Mouse (Mus musculus) liver, postnatal 0 days (tissue): ENCODE measurements around the gene Rln3. TPM values are rescaled to one million over a fixed set of nuclear protein-coding genes. Genes with fewer than 3 reads are reported as not detected.

ENCODE experiments used
- ATAC-seq: fragments of 200-750 bp; cut with Nextera tagmentation; 2 replicates; pipeline ENCODE4 v1.8.0; 2017; ENCODE audit warnings: mild to moderate bottlenecking, moderate library complexity
- DNase-seq: peaks from one replicate; pipeline ENCODE4 v3.0.0-alpha.2; 2016
- H3K27ac ChIP-seq: fragments of 300-500 bp; sonication (generic); 2 replicates; pipeline ENCODE4 v1.5.1; 2014; ENCODE audit warnings: antibody characterized with exemption, moderate library complexity, mild to moderate bottlenecking, low read depth
- H3K27me3 ChIP-seq: fragments of 300-500 bp; sonication (generic); 2 replicates; pipeline ENCODE4 v1.6.1; 2014; ENCODE audit warnings: low read length, control low read depth, mixed read lengths; ENCODE audit not compliant: insufficient read depth
- H3K36me3 ChIP-seq: fragments of 300-500 bp; sonication (generic); replicated peaks from 2 replicates; pipeline ENCODE4 v1.6.1; 2014; ENCODE audit warnings: mild to moderate bottlenecking, control low read depth, low read length, moderate library complexity, mixed read lengths; ENCODE audit not compliant: insufficient read depth
- H3K4me1 ChIP-seq: fragments of 300-500 bp; sonication (generic); 2 replicates; pipeline ENCODE4 v1.6.1; 2014; ENCODE audit warnings: antibody characterized with exemption, mild to moderate bottlenecking, control low read depth; ENCODE audit not compliant: insufficient read depth
- H3K4me2 ChIP-seq: fragments of 300-500 bp; sonication (generic); 2 replicates; pipeline ENCODE4 v1.6.1; 2014; ENCODE audit warnings: low read depth, mild to moderate bottlenecking, low read length, moderate library complexity, mixed read lengths
- H3K4me3 ChIP-seq: fragments of 300-500 bp; sonication (generic); 2 replicates; pipeline ENCODE4 v1.5.1; 2014; ENCODE audit warnings: low read depth, low read length
- H3K9ac ChIP-seq: fragments of 300-500 bp; sonication (generic); replicated peaks from 2 replicates; pipeline ENCODE4 v1.6.1; 2014; ENCODE audit warnings: mild to moderate bottlenecking, moderate library complexity
- H3K9me3 ChIP-seq: fragments of 300-500 bp; sonication (generic); 2 replicates; pipeline ENCODE4 v1.6.1; 2016; ENCODE audit warnings: mild to moderate bottlenecking, control low read depth, low read length, mixed read lengths
- CTCF ChIP-seq: sonication (generic); IDR thresholded peaks from 2 replicates; pipeline ENCODE4 v1.5.1; 2016; ENCODE audit warnings: antibody characterized with exemption, low read depth
- EP300 ChIP-seq: IDR thresholded peaks from 2 replicates; pipeline ENCODE4 v1.6.1; 2016; ENCODE audit warnings: antibody characterized with exemption, low read depth, mild to moderate bottlenecking
- WGBS: fragments of 180-500 bp; shearing (Covaris S2); extraction: QIAGEN DNeasy Blood & Tissue Kit; methylation state at CpG from one replicate; pipeline ENCODE4 v1.1.7; 2014; ENCODE audit not compliant: insufficient replicate concordance; 5-methylcytosine and 5-hydroxymethylcytosine counted together
- polyA plus RNA-seq: library from polyadenylated mRNA; unstranded; fragments of >200 nt; fragmentation: Nextera tagmentation; extraction: Ambion mirVana; gene quantifications from 2 replicates; pipeline ENCODE4 v1.2.1, GENCODE M21; 2015

The Rln3 gene
- polyA plus RNA-seq, 1 experiment from 2014 or later, result not detected

GRCm38 (mm10) chr8:84063861-84064610 is 19.2 kb upstream of the Rln3 start:
- WGBS, result 31% methylated on average over 8 of the region's 8 CpGs
- no peak for ATAC-seq

DNA sequence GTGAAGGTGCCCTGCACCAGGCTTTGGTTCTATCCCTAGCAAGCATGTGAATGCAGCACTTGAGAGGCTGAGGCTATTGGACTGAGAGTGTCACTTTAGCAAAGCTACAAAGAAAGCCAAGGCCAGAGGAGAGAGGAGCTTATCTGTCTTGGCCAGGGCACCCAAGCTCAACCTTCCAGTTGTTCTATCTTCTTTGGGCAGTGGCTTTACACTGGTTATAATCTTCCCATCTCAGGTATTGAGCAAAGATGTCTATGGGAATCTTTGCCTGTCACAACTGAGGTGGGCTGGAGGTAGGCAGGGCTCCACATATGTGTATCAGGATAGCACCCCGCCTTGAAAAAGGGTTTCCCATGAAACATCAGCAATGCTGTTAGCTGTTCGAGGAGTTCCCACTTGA is 15.4 kb upstream of the Rln3 start:
- WGBS, result 60% methylated on average over 2 of the region's 2 CpGs
- no peak for DNase-seq
- Histone ChIP-seq H3K9me3 (no peaks in the 10 kb centered on the region), H3K4me2 (no peak overlapping the region), H3K4me1 (peaks cover 8% of the 10 kb centered on the region; the same call in 1 of the 2 replicates), H3K4me3 (no peak overlapping the region), H3K27ac (no peak overlapping the region), H3K9ac (no peak overlapping the region), H3K27me3 (no peaks in the 10 kb centered on the region), H3K36me3 (no peaks in the 10 kb centered on the region)
- TF ChIP-seq EP300, result peak; percentile 68
- no peak for TF ChIP-seq CTCF
- peak; percentile 50 for ATAC-seq

More at GRCm38 (mm10) chr8:84063861-84064610, 19.2 kb upstream of the Rln3 start:
- DNase-seq, result peak; percentile 41
- Histone ChIP-seq H3K27me3 (no peaks in the 10 kb centered on the region), H3K9ac (no peak overlapping the region), H3K4me1 (peaks cover 23% of the 10 kb centered on the region), H3K4me3 (no peak overlapping the region), H3K9me3 (no peaks in the 10 kb centered on the region), H3K36me3 (no peaks in the 10 kb centered on the region), H3K27ac (peak overlapping the region; percentile 65; the same call in 1 of the 2 replicates), H3K4me2 (no peak overlapping the region)
- TF ChIP-seq EP300, result no peak
- no peak for TF ChIP-seq CTCF

GRCm38 (mm10) chr8:84059226-84059625 is 14.4 kb upstream of the Rln3 start:
- WGBS, result 77% methylated on average over 2 of the region's 2 CpGs
- Histone ChIP-seq H3K4me2 (no peak overlapping the region), H3K27ac (no peak overlapping the region), H3K4me1 (peaks cover 7% of the 10 kb centered on the region; the same call in 1 of the 2 replicates), H3K9me3 (no peaks in the 10 kb centered on the region), H3K4me3 (no peak overlapping the region), H3K27me3 (no peaks in the 10 kb centered on the region), H3K9ac (no peak overlapping the region), H3K36me3 (no peaks in the 10 kb centered on the region)
- TF ChIP-seq EP300 (no peak), CTCF (peak; percentile 31; the same call in 1 of the 2 replicates)
- no peak for DNase-seq
- ATAC-seq, result no peak

DNA sequence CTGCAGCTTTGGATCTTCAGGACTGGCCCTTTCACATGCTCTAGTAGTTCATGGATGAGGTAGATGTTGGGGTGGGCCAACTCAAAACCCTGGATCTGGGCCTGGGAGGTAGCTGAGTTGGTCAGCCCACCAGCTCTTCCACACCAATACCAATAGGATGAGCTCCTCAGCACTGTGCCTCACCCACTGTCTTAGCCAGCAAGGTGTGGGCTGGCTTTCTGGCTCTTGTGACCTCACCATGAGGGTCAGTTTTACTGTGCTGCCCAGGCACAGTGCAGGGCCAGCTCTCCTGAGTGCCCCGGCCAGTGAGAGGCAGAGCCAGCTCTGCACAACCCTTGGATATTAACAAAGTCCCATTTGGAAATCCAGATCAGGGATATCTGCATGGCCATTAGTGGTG is 13.0 kb upstream of the Rln3 start:
- no peaks in the 10 kb centered on the region for H3K36me3 ChIP-seq
- H3K9me3 ChIP-seq, result no peaks in the 10 kb centered on the region
- no peak for DNase-seq
- no peak overlapping the region for H3K4me3 ChIP-seq
- TF ChIP-seq CTCF (no peak), EP300 (no peak)
- H3K4me1 ChIP-seq, result peaks cover under 1% of the 10 kb centered on the region
- H3K27me3 ChIP-seq, result no peaks in the 10 kb centered on the region
- 76% methylated on average over 1 of the region's 1 CpGs for WGBS
- no peak for ATAC-seq
- no peak overlapping the region for H3K4me2 ChIP-seq
- no peak overlapping the region for H3K9ac ChIP-seq
- no peak overlapping the region for H3K27ac ChIP-seq

DNA sequence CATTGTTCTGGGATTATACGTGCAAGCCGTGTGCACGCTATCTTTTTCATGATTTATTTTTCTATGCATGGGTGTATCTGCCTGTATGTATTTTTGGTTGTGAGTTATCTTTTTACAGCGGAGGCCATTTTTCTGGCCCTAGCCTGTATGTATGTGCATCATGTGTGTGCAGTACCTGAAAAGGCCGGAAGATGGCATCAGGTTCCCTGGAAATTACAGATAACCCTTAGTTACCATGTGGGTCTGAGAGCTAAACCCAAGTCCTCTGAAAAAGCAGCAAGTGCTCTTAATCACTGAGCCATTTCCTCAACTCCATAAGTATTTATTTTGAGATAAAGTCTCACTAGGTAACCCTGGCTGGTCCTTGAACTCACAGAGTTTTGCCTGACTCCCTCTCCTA is 8.4 kb upstream of the Rln3 start:
- ATAC-seq, result no peak
- no peak for DNase-seq
- Histone ChIP-seq H3K4me1 (peaks cover 5% of the 10 kb centered on the region), H3K36me3 (no peaks in the 10 kb centered on the region), H3K4me3 (no peak overlapping the region), H3K27ac (no peak overlapping the region), H3K27me3 (no peaks in the 10 kb centered on the region), H3K4me2 (no peak overlapping the region), H3K9me3 (no peaks in the 10 kb centered on the region), H3K9ac (no peak overlapping the region)
- TF ChIP-seq CTCF (no peak), EP300 (no peak)
- 86% methylated on average over 5 of the region's 5 CpGs for WGBS

GRCm38 (mm10) chr8:84052746-84053145 is 7.9 kb upstream of the Rln3 start:
- Histone ChIP-seq H3K27ac (no peak overlapping the region), H3K4me1 (peaks cover 5% of the 10 kb centered on the region), H3K4me2 (no peak overlapping the region), H3K4me3 (no peak overlapping the region), H3K9me3 (no peaks in the 10 kb centered on the region), H3K36me3 (no peaks in the 10 kb centered on the region), H3K27me3 (no peaks in the 10 kb centered on the region), H3K9ac (no peak overlapping the region)
- WGBS, result 26% methylated on average over 3 of the region's 3 CpGs
- ATAC-seq (peak; percentile 67), DNase-seq (peak; percentile 46)
- TF ChIP-seq CTCF (peak; percentile 6; the same call in 1 of the 2 replicates), EP300 (peak; percentile 62)
